Mouse (Mus musculus): ENCODE data around the gene Fndc3a.

The Fndc3a gene

GRCm38 (mm10) chr14:72533862-72534261 lies 175.9 kb downstream of the Fndc3a start:
- DNase-seq (ENCODE audit: low spot score), result no peak

- DNase-seq (ENCODE audit: low spot score), result no peak
These were observed 177.5 kb downstream of the Fndc3a start for GRCm38 (mm10) chr14:72532028-72532917.

GRCm38 (mm10) chr14:72527126-72527525 lies 182.7 kb downstream of the Fndc3a start:
- DNase-seq (ENCODE audit: low spot score), result no peak

- DNase-seq (ENCODE audit: low spot score), result no peak
These were observed 190.2 kb downstream of the Fndc3a start for GRCm38 (mm10) chr14:72519561-72519960.

- no peak for DNase-seq (ENCODE audit: low spot score)
These were observed 191.0 kb downstream of the Fndc3a start for GRCm38 (mm10) chr14:72518786-72519185.

- DNase-seq (ENCODE audit: low spot score), result peak; percentile 63
These were observed 193.4 kb downstream of the Fndc3a start for GRCm38 (mm10) chr14:72516376-72516775.

- no peak for DNase-seq (ENCODE audit: low spot score)
These were observed 202.9 kb downstream of the Fndc3a start for GRCm38 (mm10) chr14:72506723-72507420.

- peak; percentile 16 for DNase-seq (ENCODE audit: low spot score)
These were observed 203.6 kb downstream of the Fndc3a start for GRCm38 (mm10) chr14:72506018-72506722.

GRCm38 (mm10) chr14:72504985-72505384 lies 204.8 kb downstream of the Fndc3a start:
- DNase-seq (ENCODE audit: low spot score), result no peak

- DNase-seq (ENCODE audit: low spot score), result no peak
These were observed 206.6 kb downstream of the Fndc3a start for GRCm38 (mm10) chr14:72503241-72503640.

- DNase-seq (ENCODE audit: low spot score), result no peak
These were observed 216.0 kb downstream of the Fndc3a start for GRCm38 (mm10) chr14:72493775-72494174.

GRCm38 (mm10) chr14:72491738-72492137 lies 218.1 kb downstream of the Fndc3a start, which contains the start of gene Gm9195:
Gene Gm9195 (minus strand): TSS chr14:72491838.
- no peak for DNase-seq (ENCODE audit: low spot score)

- DNase-seq (ENCODE audit: low spot score), result no peak
These were observed 219.4 kb downstream of the Fndc3a start for GRCm38 (mm10) chr14:72490367-72490766.

All from urinary bladder, postnatal 14 days (tissue).